Mouse (Mus musculus) naive thymus-derived CD4-positive, alpha-beta T cell, adult 5 months (primary cell): ENCODE measurements around the gene Map3k7cl. TPM values are rescaled to one million over a fixed set of nuclear protein-coding genes. Genes with fewer than 3 reads are reported as not detected.

Source experiments
- polyA plus RNA-seq: library from polyadenylated mRNA; unstranded; fragments of 100-300 nt; shearing (Covaris generic); gene quantifications from one replicate; pipeline ENCODE4 v1.2.1, GENCODE M21; 2017

Map3k7cl gene
- polyA plus RNA-seq = not detected

GRCm38 (mm10) chr16:87552907-87553691, at the start of gene Map3k7cl:
Map3k7cl (plus strand) TSS chr16:87553330.

Other genes starting within 250 kb of the Map3k7cl start
- 14.7 TPM for gene N6amt1, start 199.1 kb upstream of the Map3k7cl start, polyA plus RNA-seq
- 53.1 TPM for gene Ltn1, start 120.7 kb upstream of the Map3k7cl start, polyA plus RNA-seq
- 9.8 TPM for gene Rwdd2b, start 112.8 kb upstream of the Map3k7cl start, polyA plus RNA-seq
- 107 TPM for gene Usp16, start 98.6 kb upstream of the Map3k7cl start, polyA plus RNA-seq
- 327 TPM for gene Cct8, start 57.5 kb upstream of the Map3k7cl start, polyA plus RNA-seq
- 11.2 TPM for gene Bach1, start 145.6 kb downstream of the Map3k7cl start, polyA plus RNA-seq